Comparison of ENCODE assay signal across 23 mouse cellular contexts in the genomic region with DNA sequence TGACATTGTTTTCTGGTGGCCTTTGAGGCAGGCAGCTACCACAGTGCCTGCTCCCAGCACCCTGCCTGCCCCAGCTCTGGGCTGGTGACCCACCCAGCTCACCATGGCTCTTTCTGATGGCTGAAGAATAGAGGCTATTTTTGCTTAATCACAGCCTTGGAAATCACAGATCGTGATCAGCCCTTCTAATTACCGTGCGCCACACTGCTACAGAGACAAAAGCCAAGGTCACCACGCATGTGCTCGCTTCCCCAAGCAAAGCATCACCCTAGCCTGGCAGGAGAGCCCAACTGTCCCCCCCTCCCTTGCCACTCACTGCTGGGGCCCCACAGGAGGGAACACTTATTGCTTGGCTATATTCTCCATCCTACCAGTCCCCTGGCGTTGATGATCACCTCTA. TPM values are rescaled to one million over a fixed set of nuclear protein-coding genes. Genes with fewer than 3 reads are reported as not detected.
A peak's percentile ranks its signal among the peaks of the same experiment; 100 is the strongest.
DNase-seq lines count a peak whose midpoint lies in the region; ATAC-seq lines count a peak whose summit lies in the region.
"Had no signal": no experiment of that assay in that cellular context is flagged by ENCODE, and none has a peak within 500 bp of the region (broad histone marks: within the 10 kb centered on the region; RNA-seq: fewer than 3 reads in every experiment).

No protein-coding gene starts in this region.

- no peak for ATAC-seq in forebrain, embryonic 13.5 days
- peak; percentile 32; the same call in 1 of the 2 replicates for ATAC-seq in forebrain, embryonic 15.5 days (replicated peaks)
- no peak for ATAC-seq in monocyte, adult 5-6 weeks (replicated peaks; ENCODE audit: insufficient number of reproducible peaks, low FRiP score, low TSS enrichment, poor library complexity, severe bottlenecking)
- ATAC-seq: activated CD4-positive, CD25-positive, alpha-beta regulatory T cell, adult 4 months; intestine, embryonic 15.5 days had no signal

- H3K36me3 ChIP-seq in forebrain, embryonic 10.5 days (replicated peaks), result no peaks in the 10 kb centered on the region
- H3K36me3 ChIP-seq in forebrain, embryonic 13.5 days (ENCODE audit: poor library complexity, severe bottlenecking), result no peaks in the 10 kb centered on the region
- no peaks in the 10 kb centered on the region for H3K36me3 ChIP-seq in forebrain, embryonic 15.5 days
- no peaks in the 10 kb centered on the region for H3K36me3 ChIP-seq in limb, embryonic 10.5 days
- H3K36me3 ChIP-seq: hindbrain, embryonic 12.5 days; hindbrain, embryonic 15.5 days; intestine, embryonic 15.5 days had no signal

- H3K27ac ChIP-seq in forebrain, embryonic 10.5 days, result peak overlapping the region; percentile 53
- H3K27ac ChIP-seq in forebrain, embryonic 13.5 days, result no peak overlapping the region
- H3K27ac ChIP-seq in forebrain, embryonic 15.5 days (replicated peaks), result no peak overlapping the region
- H3K27ac ChIP-seq in limb, embryonic 10.5 days, result 0 out of 2 replicates have a peak overlapping the region, but pooled peaks have one; percentile 14
- H3K27ac ChIP-seq: hindbrain, embryonic 12.5 days; hindbrain, embryonic 15.5 days; intestine, embryonic 15.5 days had no signal

- WGBS in forebrain, embryonic 10.5 days, result 83% methylated on average over 6 of the region's 6 CpGs
- 58% methylated on average over 6 of the region's 6 CpGs for WGBS in forebrain, embryonic 13.5 days
- WGBS in forebrain, embryonic 15.5 days, result 36% methylated on average over 6 of the region's 6 CpGs
- 89% methylated on average over 6 of the region's 6 CpGs for WGBS in limb, embryonic 10.5 days

- peaks cover 15% of the 10 kb centered on the region for H3K4me1 ChIP-seq in forebrain, embryonic 10.5 days
- H3K4me1 ChIP-seq in forebrain, embryonic 13.5 days, result peaks cover 23% of the 10 kb centered on the region
- H3K4me1 ChIP-seq in forebrain, embryonic 15.5 days, result peaks cover 22% of the 10 kb centered on the region
- H3K4me1 ChIP-seq in limb, embryonic 10.5 days, result no peaks in the 10 kb centered on the region
- H3K4me1 ChIP-seq: hindbrain, embryonic 12.5 days; intestine, embryonic 15.5 days had no signal

- no peak overlapping the region for H3K4me2 ChIP-seq in forebrain, embryonic 13.5 days
- H3K4me2 ChIP-seq in forebrain, embryonic 15.5 days (replicated peaks), result no peak overlapping the region
- H3K4me2 ChIP-seq: heart, embryonic 11.5 days; hindbrain, embryonic 12.5 days; hindbrain, embryonic 15.5 days; intestine, embryonic 15.5 days had no signal

- H3K4me3 ChIP-seq in forebrain, embryonic 10.5 days, result no peak overlapping the region
- no peak overlapping the region for H3K4me3 ChIP-seq in forebrain, embryonic 13.5 days
- no peak overlapping the region for H3K4me3 ChIP-seq in forebrain, embryonic 15.5 days
- H3K4me3 ChIP-seq in limb, embryonic 10.5 days, result no peak overlapping the region
- H3K4me3 ChIP-seq: hindbrain, embryonic 12.5 days; hindbrain, embryonic 15.5 days; intestine, embryonic 15.5 days had no signal

- no peak overlapping the region for H3K9ac ChIP-seq in forebrain, embryonic 13.5 days
- H3K9ac ChIP-seq in forebrain, embryonic 15.5 days (replicated peaks), result no peak overlapping the region
- H3K9ac ChIP-seq: hindbrain, embryonic 12.5 days; hindbrain, embryonic 15.5 days; intestine, embryonic 15.5 days had no signal

- H3K27me3 ChIP-seq in forebrain, embryonic 10.5 days (ENCODE audit: poor library complexity, severe bottlenecking), result no peaks in the 10 kb centered on the region
- no peaks in the 10 kb centered on the region for H3K27me3 ChIP-seq in forebrain, embryonic 13.5 days
- no peaks in the 10 kb centered on the region for H3K27me3 ChIP-seq in forebrain, embryonic 15.5 days
- H3K27me3 ChIP-seq in limb, embryonic 10.5 days (ENCODE audit: low read depth, poor library complexity, severe bottlenecking), result no peaks in the 10 kb centered on the region
- H3K27me3 ChIP-seq: hindbrain, embryonic 12.5 days; hindbrain, embryonic 15.5 days; intestine, embryonic 15.5 days had no signal

- H3K9me3 ChIP-seq in forebrain, embryonic 10.5 days, result no peaks in the 10 kb centered on the region
- no peaks in the 10 kb centered on the region for H3K9me3 ChIP-seq in forebrain, embryonic 13.5 days (replicated peaks)
- no peaks in the 10 kb centered on the region for H3K9me3 ChIP-seq in forebrain, embryonic 15.5 days
- H3K9me3 ChIP-seq in limb, embryonic 10.5 days (replicated peaks), result no peaks in the 10 kb centered on the region
- H3K9me3 ChIP-seq: hindbrain, embryonic 12.5 days; hindbrain, embryonic 15.5 days; intestine, embryonic 15.5 days had no signal

- DNase-seq in forebrain, embryonic 10.5 days (ENCODE audit: extremely low spot score, low spot score), result no peak
- peak; percentile 76 for DNase-seq in brain, adult 2 months (ENCODE audit: low read depth, low spot score)
- no peak for DNase-seq in limb, embryonic 10.5 days (ENCODE audit: low spot score)
- no peak for DNase-seq in layer of hippocampus, postnatal 36 days
- no peak for DNase-seq in adrenal gland, adult 18-20 months (ENCODE audit: low spot score in 2 of 2)
- DNase-seq: adrenal gland, postnatal 10 days; adrenal gland, postnatal 36 days; cerebellum, adult 11-12 months; cerebellum, adult 8-10 months; cerebellum, postnatal 14 days; gastrocnemius, postnatal 10 days; heart, adult 11 months; kidney, adult 11 months had no signal

RNA-seq across cellular contexts. Expression of a gene that starts 38.6 kb away (rescaled TPM):
- 265 and 279 TPM in 2 replicates for polyA plus RNA-seq in forebrain, embryonic 10.5 days (2016; fragmentation: Nextera tagmentation; extraction: Ambion mirVana)
- 155 and 171 TPM in 2 replicates for polyA plus RNA-seq in forebrain, embryonic 13.5 days (2015; fragmentation: Nextera tagmentation; extraction: Ambion mirVana)
- 80.9 and 88.0 TPM in 2 replicates for polyA plus RNA-seq in forebrain, embryonic 15.5 days (2015; fragmentation: Nextera tagmentation; extraction: Ambion mirVana)
- 192 and 213 TPM in 2 replicates for polyA plus RNA-seq in limb, embryonic 10.5 days (2016; fragmentation: Nextera tagmentation; extraction: Ambion mirVana)
- total RNA-seq in layer of hippocampus, postnatal 36 days (2021), result under 1 TPM; 0.45 to 0.63 TPM
- 1 to 10 TPM in 1 of 2 experiments, under 1 TPM in 1; 0.51 to 2.1 TPM for total RNA-seq in adrenal gland, adult 18-20 months (2021)
- not detected in 3 replicates for total RNA-seq in monocyte, adult 5-6 weeks (2017)

RNA-seq across cellular contexts. Expression of a gene that starts 43.2 kb away (rescaled TPM):
- 0.64 and 0.66 TPM in 2 replicates for polyA plus RNA-seq in forebrain, embryonic 10.5 days (2016; fragmentation: Nextera tagmentation; extraction: Ambion mirVana)
- polyA plus RNA-seq in forebrain, embryonic 13.5 days (2015; fragmentation: Nextera tagmentation; extraction: Ambion mirVana), result 0.23 and 0.31 TPM in 2 replicates
- polyA plus RNA-seq in forebrain, embryonic 15.5 days (2015; fragmentation: Nextera tagmentation; extraction: Ambion mirVana), result 0.23 and 0.42 TPM in 2 replicates
- 0.33 and 0.39 TPM in 2 replicates for polyA plus RNA-seq in limb, embryonic 10.5 days (2016; fragmentation: Nextera tagmentation; extraction: Ambion mirVana)
- not detected for total RNA-seq in layer of hippocampus, postnatal 36 days (2021)
- not detected for total RNA-seq in adrenal gland, adult 18-20 months (2021)
- 0.67 TPM in 1 of 3 replicates, not detected in the others for total RNA-seq in monocyte, adult 5-6 weeks (2017)
- total RNA-seq: adrenal gland, postnatal 36 days; heart, postnatal 25 days had no signal

RNA-seq across cellular contexts. Expression of a gene that starts 55.1 kb away (rescaled TPM):
- polyA plus RNA-seq in forebrain, embryonic 10.5 days (2016; fragmentation: Nextera tagmentation; extraction: Ambion mirVana), result 0.02 and 0.04 TPM in 2 replicates
- 0.63 and 0.65 TPM in 2 replicates for polyA plus RNA-seq in forebrain, embryonic 13.5 days (2015; fragmentation: Nextera tagmentation; extraction: Ambion mirVana)
- polyA plus RNA-seq in forebrain, embryonic 15.5 days (2015; fragmentation: Nextera tagmentation; extraction: Ambion mirVana), result 1.4 and 1.8 TPM in 2 replicates
- 0.03 and 0.04 TPM in 2 replicates for polyA plus RNA-seq in limb, embryonic 10.5 days (2016; fragmentation: Nextera tagmentation; extraction: Ambion mirVana)
- total RNA-seq in layer of hippocampus, postnatal 36 days (2021), result 10 to 100 TPM; 26.0 to 27.9 TPM
- total RNA-seq in adrenal gland, adult 18-20 months (2021), result 1 to 10 TPM; 3.3 to 7.6 TPM
- not detected in 3 replicates for total RNA-seq in monocyte, adult 5-6 weeks (2017)
- total RNA-seq: hematopoietic stem cell, adult 5-6 weeks had no signal
- polyA plus RNA-seq: activated CD4-positive, CD25-positive, alpha-beta regulatory T cell, adult 4 months had no signal

Comparison
In these comparisons a context has a peak if more than half of its experiments do, and no peak if none do; other contexts are left out.
1. H3K27ac ChIP-seq: peak in forebrain, embryonic 10.5 days (single experiment) and limb, embryonic 10.5 days (single experiment); none in forebrain, embryonic 13.5 days (single experiment) and forebrain, embryonic 15.5 days (single experiment).